Mouse (Mus musculus) mouse trophoblast stem cell (cell line): Measurements from ENCODE around the gene Vmn2r95.
"Not testable (repeated sequence)": the region's sequence is repeated elsewhere in the genome, so short reads cannot be mapped to it uniquely, and the experiment has no call there.

ENCODE experiments used
- in situ Hi-C, 2 experiments: fragments of 300-500 bp; cut with MseI, MboI; formaldehyde crosslinking; loops; 2 replicates in 1 of 2; 3 replicates in 1 of 2; pipeline ENCODE4 v1.15.1; 2025

The Vmn2r95 gene

DNA sequence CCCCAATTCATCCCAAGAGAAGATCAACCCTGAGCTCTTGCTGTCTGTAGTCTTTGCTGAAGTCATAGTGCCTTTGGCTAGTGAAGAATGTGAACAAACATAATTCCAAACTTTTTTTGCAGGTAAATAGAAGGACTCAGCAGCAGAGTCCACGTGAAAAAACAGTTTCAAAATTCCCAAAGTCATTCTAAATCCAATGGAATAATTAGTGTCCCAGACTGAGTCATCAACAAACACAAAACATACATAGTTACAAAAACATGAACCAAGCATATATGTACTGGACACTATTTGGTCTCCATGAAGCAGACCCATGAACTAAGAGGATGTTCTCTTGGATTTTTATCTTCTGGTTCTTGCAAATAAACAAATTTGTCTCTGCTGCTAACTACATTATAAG, at the start of gene Vmn2r95:
Gene Vmn2r95 (plus strand): TSS at position 301 of the 400 bp plus-strand sequence.
- in situ Hi-C loops: no loop called here

DNA sequence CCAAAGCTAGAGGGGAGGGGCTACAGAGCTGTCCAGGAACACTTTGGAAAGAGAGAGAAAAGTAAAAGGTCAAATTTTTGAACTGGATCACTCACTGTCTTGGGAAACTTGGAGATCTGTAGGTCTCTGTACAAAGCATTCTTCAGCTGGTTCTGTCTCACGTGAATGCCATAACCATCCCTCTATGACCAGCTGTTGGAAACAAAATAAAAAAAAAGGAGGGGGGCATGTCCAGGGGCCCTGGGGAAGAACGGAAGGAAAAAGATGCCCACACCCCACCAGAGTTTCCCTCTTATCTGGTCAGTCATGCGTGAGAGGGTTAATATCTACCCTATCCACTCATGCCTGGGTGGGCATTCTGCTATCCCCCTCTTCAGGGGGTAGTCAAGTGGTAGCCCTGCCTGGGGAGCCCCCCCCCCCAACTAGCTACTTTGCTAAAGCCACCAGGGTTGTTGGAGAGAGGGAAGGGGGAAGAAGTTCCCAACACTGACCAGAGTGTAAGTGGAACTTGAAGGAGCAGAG, 31.8 kb downstream of the Vmn2r95 start:
- in situ Hi-C loops: no loop called here

DNA sequence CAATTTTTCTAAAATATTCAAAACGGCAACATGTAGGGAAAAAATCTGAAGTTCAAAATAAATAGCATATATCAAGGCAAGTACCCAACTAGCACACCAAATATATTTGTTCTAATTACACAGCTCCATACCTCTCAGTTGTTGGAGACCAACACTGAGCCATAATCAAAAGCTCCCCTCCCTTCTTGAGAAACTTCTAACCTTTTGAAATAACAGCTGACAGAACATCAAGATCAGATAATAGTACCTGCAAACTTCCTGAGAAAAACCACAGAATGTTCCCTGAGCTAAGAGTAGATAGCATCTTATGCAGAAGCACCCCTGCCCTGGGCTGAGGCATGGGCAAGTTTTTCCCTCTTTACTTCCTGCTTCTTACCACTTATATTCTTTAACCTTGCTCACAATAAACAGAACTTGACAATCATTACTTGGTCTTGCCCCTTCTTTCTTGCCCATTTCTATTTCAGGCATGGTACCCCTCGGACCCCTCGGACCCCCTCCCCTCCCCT, 34.3 kb downstream of the Vmn2r95 start:
- in situ Hi-C loops: not testable (repeated sequence)

DNA sequence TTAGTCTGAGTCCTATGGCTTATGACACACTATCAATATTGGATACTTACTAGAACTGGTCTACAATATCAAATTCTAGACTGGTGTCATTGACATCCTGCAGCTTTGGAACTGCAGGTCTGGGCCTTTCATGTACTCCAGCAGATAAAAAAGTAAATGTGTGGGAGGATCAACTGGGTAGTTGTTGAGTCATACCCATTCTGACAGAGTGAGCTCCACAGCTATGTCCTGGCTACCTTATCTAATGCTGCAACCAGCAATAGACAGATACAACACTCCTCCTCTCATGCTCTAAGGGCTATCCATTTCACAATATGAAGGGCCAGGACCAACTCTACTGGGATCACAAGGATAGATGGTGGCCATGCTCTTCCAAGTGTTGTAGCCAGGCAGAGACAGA, 38.8 kb downstream of the Vmn2r95 start:
- in situ Hi-C loops: no loop called here

DNA sequence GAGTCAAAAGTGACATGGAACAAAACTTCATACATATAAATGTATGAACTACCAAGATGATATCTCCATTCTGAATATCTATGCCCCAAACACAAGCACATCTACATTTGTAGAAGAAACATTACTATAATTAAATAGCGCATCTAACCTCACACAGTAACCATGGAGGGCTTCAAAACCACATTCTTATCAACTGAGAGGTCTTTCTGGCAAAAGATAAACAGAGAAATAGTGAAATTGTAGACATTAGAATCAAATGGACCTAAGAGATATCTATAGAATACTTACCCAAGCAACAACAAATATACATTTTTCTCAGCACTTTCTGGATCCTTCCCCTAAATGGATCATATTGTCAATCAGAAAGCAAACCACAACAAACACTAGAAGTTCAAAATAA, 56.0 kb downstream of the Vmn2r95 start:
- in situ Hi-C loops: no loop called here
